Mouse (Mus musculus): ENCODE data around the gene Cacna1i. TPM values are rescaled to one million over a fixed set of nuclear protein-coding genes. Genes with fewer than 3 reads are reported as not detected.
A peak's percentile ranks its signal among the peaks of the same experiment; 100 is the strongest.

Gene Cacna1i
- 0.01 TPM in 1 of 2 replicates, not detected in the other for polyA plus RNA-seq (2015; fragmentation: Nextera tagmentation; extraction: Ambion mirVana)

DNA sequence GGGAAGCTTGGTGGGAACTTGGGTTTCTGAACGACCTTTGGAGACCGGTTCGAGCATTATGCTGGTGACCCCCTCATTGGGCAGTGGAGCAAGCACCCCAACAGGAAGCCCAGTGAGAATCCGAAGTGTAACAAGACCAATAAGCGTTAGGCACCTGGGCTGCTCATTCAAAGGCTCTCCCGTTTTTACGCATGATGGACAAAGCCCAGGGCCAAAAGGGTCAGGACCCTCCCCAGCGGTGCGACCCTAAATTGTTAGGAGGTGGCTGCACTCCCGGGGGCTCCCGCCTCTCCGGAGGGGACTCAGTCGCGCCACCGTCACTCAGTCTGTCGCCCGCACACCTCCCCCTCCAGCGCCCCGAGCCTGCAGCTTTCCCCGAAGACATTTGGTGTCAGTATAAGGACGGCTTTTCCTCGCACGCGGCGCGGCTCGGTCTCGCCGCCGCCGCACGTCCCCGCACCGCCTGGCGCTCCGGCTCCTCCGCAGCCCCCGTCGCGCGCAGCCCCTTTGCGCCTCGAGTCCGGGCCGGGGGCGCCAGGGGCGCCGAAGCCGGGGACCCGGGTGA is at the start of gene Cacna1i:
Gene Cacna1i (plus strand): TSS at position 388 of the 565 bp plus-strand sequence.
- H3K27me3 ChIP-seq: peaks cover 93% of the 10 kb centered on the region
- H3K9ac ChIP-seq: no peak within 1 kb of the TSS
- 2% methylated on average over 50 of the region's 50 CpGs for WGBS (ENCODE audit: insufficient replicate concordance)
- H3K4me2 ChIP-seq: peak within 1 kb of the TSS; percentile 49
- H3K9me3 ChIP-seq (replicated peaks): no peaks in the 10 kb centered on the region
- no peaks in the 10 kb centered on the region for H3K36me3 ChIP-seq (replicated peaks)
- peak within 1 kb of the TSS; percentile 18 for H3K4me3 ChIP-seq (replicated peaks)
- H3K27ac ChIP-seq (replicated peaks): no peak within 1 kb of the TSS
- no peaks in the 10 kb centered on the region for H3K4me1 ChIP-seq (replicated peaks)
- ATAC-seq (ENCODE audit: insufficient read depth): no peak

DNA sequence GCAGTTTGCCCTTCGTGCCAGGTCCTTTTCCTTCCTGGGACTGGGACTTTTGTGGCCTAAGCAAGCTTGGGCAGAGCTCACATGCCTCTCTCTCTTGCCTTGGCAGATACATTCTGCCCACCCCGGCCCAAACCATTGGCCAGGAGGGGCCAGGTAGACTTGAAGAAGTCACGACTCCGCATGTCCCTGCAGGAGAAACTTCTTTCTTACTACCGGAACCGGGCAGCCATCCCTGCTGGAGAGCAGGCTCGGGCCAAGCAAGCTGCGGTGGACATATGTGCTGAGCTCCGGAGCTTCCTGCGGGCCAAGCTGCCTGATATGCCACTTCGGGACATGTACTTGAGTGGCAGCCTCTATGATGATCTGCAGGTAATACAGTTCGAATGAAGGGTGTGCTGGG is 38.9 kb upstream of the Cacna1i start:
- Histone ChIP-seq H3K4me1 (replicated peaks) (peaks cover 52% of the 10 kb centered on the region), H3K9ac (no peak overlapping the region), H3K27me3 (no peaks in the 10 kb centered on the region), H3K9me3 (replicated peaks) (no peaks in the 10 kb centered on the region), H3K4me2 (no peak overlapping the region), H3K4me3 (replicated peaks) (no peak overlapping the region), H3K36me3 (replicated peaks) (peaks cover 93% of the 10 kb centered on the region), H3K27ac (replicated peaks) (peak overlapping the region; percentile 2; the same call in 1 of the 2 replicates)
- no peak for ATAC-seq (ENCODE audit: insufficient read depth)
- WGBS (ENCODE audit: insufficient replicate concordance): 90% methylated on average over 12 of the region's 12 CpGs

DNA sequence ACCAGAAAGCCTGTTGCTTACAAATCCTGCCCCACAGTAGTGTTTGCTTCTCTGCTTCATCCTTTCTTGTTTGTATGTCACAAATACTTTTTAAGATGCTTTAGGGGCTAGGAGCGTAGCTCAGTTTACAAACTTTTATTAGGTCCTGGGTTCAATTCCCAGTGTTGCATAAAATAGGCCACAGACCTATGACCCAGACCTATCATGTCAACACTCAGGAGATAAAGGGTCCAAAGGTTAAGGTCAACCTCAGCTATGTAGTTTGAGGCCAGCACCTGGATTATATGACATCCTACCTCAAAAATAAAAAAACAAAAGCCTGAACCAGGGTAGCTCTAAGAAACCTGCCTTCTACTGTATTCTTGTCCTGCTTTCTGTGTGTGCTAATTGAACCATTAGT is 38.4 kb upstream of the Cacna1i start:
- no peak overlapping the region for H3K4me2 ChIP-seq
- H3K36me3 ChIP-seq (replicated peaks): peaks cover 93% of the 10 kb centered on the region
- peaks cover 57% of the 10 kb centered on the region for H3K4me1 ChIP-seq (replicated peaks)
- WGBS (ENCODE audit: insufficient replicate concordance): 85% methylated on average over 1 of the region's 1 CpGs
- ATAC-seq (ENCODE audit: insufficient read depth): no peak
- H3K27ac ChIP-seq (replicated peaks): peak overlapping the region; percentile 93
- no peak overlapping the region for H3K4me3 ChIP-seq (replicated peaks)
- no peaks in the 10 kb centered on the region for H3K9me3 ChIP-seq (replicated peaks)
- H3K27me3 ChIP-seq: no peaks in the 10 kb centered on the region
- H3K9ac ChIP-seq: no peak overlapping the region

DNA sequence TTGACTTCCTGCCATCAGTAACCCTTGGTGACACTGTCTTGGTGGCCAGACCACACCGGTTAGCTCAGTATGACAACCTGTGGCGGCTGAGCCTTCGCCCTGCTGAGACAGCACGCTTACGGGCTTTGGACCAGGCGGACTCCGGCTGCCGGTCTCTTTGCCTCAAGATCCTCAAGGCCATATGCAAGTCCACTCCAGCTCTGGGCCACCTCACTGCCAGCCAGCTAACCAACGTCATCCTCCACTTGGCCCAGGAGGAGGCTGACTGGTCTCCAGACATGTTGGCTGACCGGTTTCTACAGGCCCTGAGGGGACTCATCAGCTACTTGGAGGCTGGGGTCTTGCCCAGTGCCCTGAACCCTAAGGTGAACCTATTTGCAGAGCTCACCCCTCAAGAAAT is 37.4 kb upstream of the Cacna1i start:
- peak overlapping the region; percentile 66 for H3K4me2 ChIP-seq
- peak overlapping the region; percentile 93 for H3K27ac ChIP-seq (replicated peaks)
- H3K9ac ChIP-seq: peak overlapping the region; percentile 47; the same call in 1 of the 2 replicates
- peaks cover 82% of the 10 kb centered on the region for H3K36me3 ChIP-seq (replicated peaks)
- ATAC-seq (ENCODE audit: insufficient read depth): no peak
- H3K4me3 ChIP-seq (replicated peaks): 0 out of 2 replicates have a peak overlapping the region, but pooled peaks have one; percentile 3
- 83% methylated on average over 10 of the region's 10 CpGs for WGBS (ENCODE audit: insufficient replicate concordance)
- peaks cover 67% of the 10 kb centered on the region for H3K4me1 ChIP-seq (replicated peaks)
- H3K27me3 ChIP-seq: no peaks in the 10 kb centered on the region
- no peaks in the 10 kb centered on the region for H3K9me3 ChIP-seq (replicated peaks)

DNA sequence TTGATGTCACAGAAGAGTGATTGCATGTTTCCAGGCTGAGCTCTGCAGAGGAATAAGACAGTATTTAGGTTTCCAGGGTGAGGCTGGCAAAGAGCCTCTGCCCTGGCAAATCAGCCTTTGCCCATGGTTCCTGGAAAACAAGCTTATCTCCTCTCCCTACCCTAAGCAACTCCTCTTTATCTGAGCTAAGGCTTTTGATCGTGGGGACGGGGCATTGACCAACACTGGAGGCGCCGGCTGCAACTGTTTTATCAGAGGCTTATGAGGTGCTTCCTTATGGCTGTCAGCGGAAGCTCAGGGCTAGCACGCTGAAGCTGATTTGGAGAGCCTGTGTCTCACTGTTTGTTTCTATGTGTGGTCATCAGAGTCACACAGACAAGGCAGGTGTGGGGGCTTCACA is 36.5 kb upstream of the Cacna1i start:
- ATAC-seq (ENCODE audit: insufficient read depth): peak; percentile 26
- 24% methylated on average over 6 of the region's 6 CpGs for WGBS (ENCODE audit: insufficient replicate concordance)
- H3K36me3 ChIP-seq (replicated peaks): peaks cover 75% of the 10 kb centered on the region
- peak overlapping the region; percentile 28 for H3K4me3 ChIP-seq (replicated peaks)
- peaks cover 68% of the 10 kb centered on the region for H3K4me1 ChIP-seq (replicated peaks)
- no peaks in the 10 kb centered on the region for H3K27me3 ChIP-seq
- H3K4me2 ChIP-seq: peak overlapping the region; percentile 66
- peak overlapping the region; percentile 47 for H3K9ac ChIP-seq
- H3K9me3 ChIP-seq (replicated peaks): no peaks in the 10 kb centered on the region
- H3K27ac ChIP-seq (replicated peaks): peak overlapping the region; percentile 93

DNA sequence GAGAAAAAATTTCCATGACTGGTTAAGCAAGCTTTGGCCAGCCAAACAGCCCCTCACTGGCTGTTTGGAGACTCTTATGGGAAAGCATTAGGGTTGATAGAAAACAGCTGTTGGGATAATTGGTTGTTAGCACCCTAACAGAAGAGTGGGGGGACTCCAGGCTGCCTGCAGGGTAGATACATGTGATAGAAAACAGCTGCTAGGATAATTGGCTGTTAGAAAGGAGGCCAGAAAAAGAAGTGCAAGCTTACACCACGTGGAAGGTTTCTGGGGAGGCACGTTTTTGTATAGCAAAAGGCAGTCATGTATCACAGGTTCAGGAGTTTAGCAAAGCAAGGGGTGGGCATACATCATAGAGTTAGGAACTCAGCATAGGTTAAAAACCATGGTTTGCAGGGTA is 33.5 kb upstream of the Cacna1i start:
- H3K9ac ChIP-seq: no peak overlapping the region

DNA sequence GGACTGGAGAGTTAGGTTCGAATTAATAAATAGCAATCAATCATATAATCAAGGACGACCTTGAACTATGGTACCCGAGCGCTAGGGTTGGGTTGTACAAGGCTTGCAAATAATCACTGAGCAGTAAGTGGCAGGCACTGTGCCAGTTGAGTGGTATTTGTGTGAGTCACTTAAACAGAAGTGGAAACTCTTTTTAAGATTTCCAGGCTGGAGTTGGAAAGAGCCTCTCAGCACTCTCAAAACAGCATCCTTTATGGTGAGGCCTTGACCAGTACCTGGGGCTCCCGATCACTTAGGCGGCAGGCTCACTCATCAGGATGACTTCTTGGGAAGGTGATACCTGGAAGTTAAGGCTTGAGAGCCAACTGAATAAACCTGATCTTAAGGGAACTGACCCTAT is 32.8 kb upstream of the Cacna1i start:
- H3K27ac ChIP-seq (replicated peaks): peak overlapping the region; percentile 99
- no peaks in the 10 kb centered on the region for H3K9me3 ChIP-seq (replicated peaks)
- ATAC-seq (ENCODE audit: insufficient read depth): no peak
- peaks cover 72% of the 10 kb centered on the region for H3K36me3 ChIP-seq (replicated peaks)
- WGBS (ENCODE audit: insufficient replicate concordance): 46% methylated on average over 6 of the region's 6 CpGs
- no peaks in the 10 kb centered on the region for H3K27me3 ChIP-seq
- peak overlapping the region; percentile 92 for H3K4me2 ChIP-seq
- peak overlapping the region; percentile 92 for H3K4me3 ChIP-seq (replicated peaks)
- H3K4me1 ChIP-seq (replicated peaks): peaks cover 83% of the 10 kb centered on the region
- H3K9ac ChIP-seq: peak overlapping the region; percentile 80

More for the DNA sequence above, 33.5 kb upstream of the Cacna1i start:
- peaks cover 83% of the 10 kb centered on the region for H3K4me1 ChIP-seq (replicated peaks)
- H3K4me2 ChIP-seq: peak overlapping the region; percentile 92
- ATAC-seq (ENCODE audit: insufficient read depth): no peak
- peak overlapping the region; percentile 92; the same call in 1 of the 2 replicates for H3K4me3 ChIP-seq (replicated peaks)
- 54% methylated on average over 2 of the region's 2 CpGs for WGBS (ENCODE audit: insufficient replicate concordance)
- peaks cover 73% of the 10 kb centered on the region for H3K36me3 ChIP-seq (replicated peaks)
- no peaks in the 10 kb centered on the region for H3K9me3 ChIP-seq (replicated peaks)
- peak overlapping the region; percentile 99 for H3K27ac ChIP-seq (replicated peaks)
- no peaks in the 10 kb centered on the region for H3K27me3 ChIP-seq

DNA sequence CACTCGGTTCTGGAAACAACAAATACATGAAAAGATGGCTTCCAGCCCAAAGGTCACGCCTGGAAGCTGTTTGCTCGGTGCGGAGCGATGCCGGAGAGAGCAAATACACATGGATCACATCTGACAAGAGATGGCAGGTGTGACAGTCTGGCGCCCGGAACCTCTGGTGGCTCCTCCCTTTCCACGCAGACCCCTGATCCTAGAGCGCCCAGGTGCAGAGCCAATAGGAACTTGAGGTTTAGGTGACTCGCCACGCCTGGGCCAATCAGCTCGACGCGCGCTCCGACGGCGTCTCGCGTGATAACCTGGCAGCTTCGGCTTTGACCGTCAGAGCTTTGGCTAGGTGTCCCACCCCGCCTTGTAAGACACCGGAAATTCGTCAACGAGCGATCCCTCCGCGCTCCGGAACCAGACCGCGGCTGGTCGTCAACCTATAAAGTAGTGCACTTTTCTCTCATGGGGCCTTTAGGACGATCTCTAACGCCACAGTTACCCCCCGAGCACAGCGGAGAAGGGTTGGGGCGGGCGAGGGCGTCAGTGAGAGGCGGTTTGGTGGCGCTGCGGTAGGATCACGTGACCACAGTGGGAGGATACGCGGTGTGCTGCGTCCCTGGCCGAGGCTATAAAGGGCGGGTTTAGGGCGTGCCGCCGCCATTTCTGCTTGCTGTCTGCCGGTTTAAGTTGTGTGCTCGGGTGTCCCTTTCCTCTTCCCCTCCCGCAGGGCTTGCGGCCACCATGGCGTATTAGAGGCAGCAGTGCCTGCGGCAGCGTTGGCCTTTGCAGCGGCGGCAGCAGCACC is 32.0 kb upstream of the Cacna1i start, which contains the start of gene Atf4:
Gene Atf4 (plus strand): TSS at position 338 of the 799 bp plus-strand sequence.
- Histone ChIP-seq H3K4me2 (peak within 1 kb of the TSS; percentile 92), H3K27ac (replicated peaks) (peak within 1 kb of the TSS; percentile 99), H3K9ac (peak within 1 kb of the TSS; percentile 96), H3K4me1 (replicated peaks) (peaks cover 83% of the 10 kb centered on the region), H3K36me3 (replicated peaks) (peaks cover 72% of the 10 kb centered on the region), H3K4me3 (replicated peaks) (peak within 1 kb of the TSS; percentile 92), H3K27me3 (no peaks in the 10 kb centered on the region), H3K9me3 (replicated peaks) (no peaks in the 10 kb centered on the region)
- WGBS (ENCODE audit: insufficient replicate concordance): under 1% methylated on average over 62 of the region's 62 CpGs
- ATAC-seq (ENCODE audit: insufficient read depth): peak; percentile 87

DNA sequence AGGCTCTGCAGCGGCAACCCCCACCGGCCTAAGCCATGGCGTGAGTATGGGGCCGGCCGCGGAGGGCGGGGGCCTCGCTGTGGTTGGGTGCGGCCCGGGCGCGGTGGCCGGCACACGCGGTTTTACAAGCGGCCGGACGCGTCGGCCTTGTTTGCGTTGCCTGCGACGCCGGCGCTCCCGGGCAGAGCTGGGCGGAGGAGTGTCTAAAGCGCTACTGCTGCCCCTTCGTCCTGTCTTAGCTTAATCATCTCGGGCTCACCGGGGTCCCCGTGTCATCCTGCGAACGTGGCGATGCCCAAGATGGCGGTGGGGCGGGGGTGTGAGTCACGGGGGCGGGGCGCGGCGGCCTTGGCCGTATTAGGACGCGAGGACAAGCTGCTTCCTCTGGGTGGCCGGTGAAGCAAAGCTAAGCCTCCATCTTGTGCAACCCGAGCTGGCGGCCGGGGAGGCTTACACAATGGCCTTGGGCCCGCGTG is 31.4 kb upstream of the Cacna1i start:
- Histone ChIP-seq H3K4me2 (peak overlapping the region; percentile 92), H3K4me3 (replicated peaks) (peak overlapping the region; percentile 92), H3K9me3 (replicated peaks) (no peaks in the 10 kb centered on the region), H3K27me3 (no peaks in the 10 kb centered on the region), H3K27ac (replicated peaks) (peak overlapping the region; percentile 99), H3K4me1 (replicated peaks) (peaks cover 83% of the 10 kb centered on the region), H3K9ac (peak overlapping the region; percentile 96), H3K36me3 (replicated peaks) (peaks cover 75% of the 10 kb centered on the region)
- ATAC-seq (ENCODE audit: insufficient read depth): peak; percentile 43
- WGBS (ENCODE audit: insufficient replicate concordance): under 1% methylated on average over 51 of the region's 51 CpGs

DNA sequence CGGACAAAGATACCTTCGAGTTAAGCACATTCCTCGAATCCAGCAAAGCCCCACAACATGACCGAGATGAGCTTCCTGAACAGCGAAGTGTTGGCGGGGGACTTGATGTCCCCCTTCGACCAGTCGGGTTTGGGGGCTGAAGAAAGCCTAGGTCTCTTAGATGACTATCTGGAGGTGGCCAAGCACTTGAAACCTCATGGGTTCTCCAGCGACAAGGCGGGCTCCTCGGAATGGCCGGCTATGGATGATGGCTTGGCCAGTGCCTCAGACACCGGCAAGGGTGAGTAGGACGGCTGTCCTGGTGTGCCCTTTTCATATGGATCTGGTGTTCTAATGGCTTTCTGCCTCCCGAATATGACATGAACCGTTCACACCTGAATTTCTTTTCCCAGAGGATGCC is 30.8 kb upstream of the Cacna1i start:
- Histone ChIP-seq H3K9me3 (replicated peaks) (no peaks in the 10 kb centered on the region), H3K27me3 (no peaks in the 10 kb centered on the region), H3K4me2 (peak overlapping the region; percentile 92), H3K4me1 (replicated peaks) (peaks cover 77% of the 10 kb centered on the region), H3K27ac (replicated peaks) (peak overlapping the region; percentile 99), H3K4me3 (replicated peaks) (peak overlapping the region; percentile 92), H3K36me3 (replicated peaks) (peaks cover 74% of the 10 kb centered on the region), H3K9ac (peak overlapping the region; percentile 96)
- ATAC-seq (ENCODE audit: insufficient read depth): no peak
- 4% methylated on average over 16 of the region's 16 CpGs for WGBS (ENCODE audit: insufficient replicate concordance)
